Mouse (Mus musculus) embryonic facial prominence, embryonic 11.5 days (tissue): ENCODE data around the gene Cox20. TPM values are rescaled to one million over a fixed set of nuclear protein-coding genes. Genes with fewer than 3 reads are reported as not detected.
A peak's percentile ranks its signal among the peaks of the same experiment; 100 is the strongest.
"Not testable (repeated sequence)": the region's sequence is repeated elsewhere in the genome, so short reads cannot be mapped to it uniquely, and the experiment has no call there.

Source experiments
- ATAC-seq: fragments of 200-750 bp; cut with Nextera tagmentation; replicated peaks from 2 replicates; pipeline ENCODE4 v1.8.0; 2017; ENCODE audit warnings: low read depth; ENCODE audit not compliant: insufficient number of reproducible peaks, low FRiP score, low TSS enrichment
- DNase-seq: peaks from one replicate; pipeline ENCODE4 v3.0.0-alpha.2; 2015; ENCODE audit warnings: low spot score
- H3K27ac ChIP-seq: fragments of 300-500 bp; sonication (generic); replicated peaks from 2 replicates; pipeline ENCODE4 v1.5.1; 2014; ENCODE audit warnings: mild to moderate bottlenecking, low read depth, low read length, control low read depth
- H3K27me3 ChIP-seq: fragments of 300-500 bp; sonication (generic); 2 replicates; pipeline ENCODE4 v1.6.1; 2014; ENCODE audit warnings: mild to moderate bottlenecking, low read length, moderate library complexity, mixed read lengths; ENCODE audit not compliant: control insufficient read depth, insufficient read depth
- H3K36me3 ChIP-seq: fragments of 300-500 bp; sonication (generic); replicated peaks from 2 replicates; pipeline ENCODE4 v1.6.1; 2014; ENCODE audit warnings: low read depth, mild to moderate bottlenecking, low read length, moderate library complexity, mixed read lengths; ENCODE audit not compliant: control insufficient read depth, insufficient read depth
- H3K4me1 ChIP-seq: fragments of 300-500 bp; sonication (generic); 2 replicates; pipeline ENCODE4 v1.6.1; 2014; ENCODE audit warnings: low read length, mixed read lengths; ENCODE audit not compliant: control insufficient read depth, insufficient read depth
- H3K4me2 ChIP-seq: fragments of 300-500 bp; sonication (generic); 2 replicates; pipeline ENCODE4 v1.6.1; 2014; ENCODE audit warnings: low read depth, mild to moderate bottlenecking, control low read depth, low read length, moderate library complexity
- H3K4me3 ChIP-seq: fragments of 300-500 bp; sonication (generic); 2 replicates; pipeline ENCODE4 v1.5.1; 2014; ENCODE audit warnings: low read depth, low read length, control low read depth
- H3K9ac ChIP-seq: fragments of 300-500 bp; sonication (generic); replicated peaks from 2 replicates; pipeline ENCODE4 v1.6.1; 2014; ENCODE audit warnings: mild to moderate bottlenecking, control low read depth, low read length
- H3K9me3 ChIP-seq: fragments of 300-500 bp; sonication (generic); replicated peaks from 2 replicates; pipeline ENCODE4 v1.6.1; 2016; ENCODE audit warnings: mild to moderate bottlenecking, low read length, inconsistent platforms, mixed read lengths; ENCODE audit not compliant: control insufficient read depth
- WGBS: fragments of 180-500 bp; shearing (Covaris S2); extraction: QIAGEN DNeasy Blood & Tissue Kit; methylation state at CpG from one replicate; pipeline ENCODE4 v1.1.7; 2014; 5-methylcytosine and 5-hydroxymethylcytosine counted together
- polyA plus RNA-seq: library from polyadenylated mRNA; unstranded; fragments of >200 nt; fragmentation: Nextera tagmentation; extraction: Ambion mirVana; gene quantifications from 2 replicates; pipeline ENCODE4 v1.2.1, GENCODE M21; 2014

Gene Cox20
- 106 and 120 TPM in 2 replicates for polyA plus RNA-seq

- no peaks in the 10 kb centered on the region for H3K4me1 ChIP-seq
- ATAC-seq (peak; percentile 95), DNase-seq (peak; percentile 97)
- H3K27me3 ChIP-seq, result no peaks in the 10 kb centered on the region
- H3K4me3 ChIP-seq, result peak within 1 kb of the TSS; percentile 49
- peaks cover 4% of the 10 kb centered on the region; the same call in 1 of the 2 replicates for H3K36me3 ChIP-seq
- no peaks in the 10 kb centered on the region for H3K9me3 ChIP-seq
- H3K9ac ChIP-seq, result peak within 1 kb of the TSS; percentile 91
- under 1% methylated on average over 82 of the region's 83 CpGs for WGBS
- H3K4me2 ChIP-seq, result peak within 1 kb of the TSS; percentile 44
- H3K27ac ChIP-seq, result peak within 1 kb of the TSS; percentile 94
Measured at GRCm38 (mm10) chr1:178318389-178319184, at the start of gene Cox20. Cox20 (plus strand) TSS chr1:178319130.

- no peaks in the 10 kb centered on the region for H3K36me3 ChIP-seq
- H3K4me1 ChIP-seq, result no peaks in the 10 kb centered on the region
- H3K27me3 ChIP-seq, result no peaks in the 10 kb centered on the region
- no peak overlapping the region for H3K9ac ChIP-seq
- H3K4me2 ChIP-seq, result no peak overlapping the region
- H3K4me3 ChIP-seq, result no peak overlapping the region
- no peak for DNase-seq
- ATAC-seq, result no peak
- no peak overlapping the region for H3K27ac ChIP-seq
- no peaks in the 10 kb centered on the region for H3K9me3 ChIP-seq
- 75% methylated on average over 6 of the region's 6 CpGs for WGBS
Measured at GRCm38 (mm10) chr1:178270635-178271034, 48.3 kb upstream of the Cox20 start.

GRCm38 (mm10) chr1:178275174-178275730 is 43.7 kb upstream of the Cox20 start:
- 62% methylated on average over 9 of the region's 9 CpGs for WGBS
- no peaks in the 10 kb centered on the region for H3K27me3 ChIP-seq
- no peaks in the 10 kb centered on the region for H3K36me3 ChIP-seq
- no peaks in the 10 kb centered on the region for H3K9me3 ChIP-seq
- H3K4me2 ChIP-seq, result peak overlapping the region; percentile 89; the same call in 1 of the 2 replicates
- DNase-seq, result no peak
- no peak; the same call in 1 of the 2 replicates for ATAC-seq
- H3K4me3 ChIP-seq, result no peak overlapping the region; the same call in 1 of the 2 replicates
- no peak overlapping the region for H3K27ac ChIP-seq
- no peaks in the 10 kb centered on the region for H3K4me1 ChIP-seq
- H3K9ac ChIP-seq, result no peak overlapping the region; the same call in 1 of the 2 replicates

GRCm38 (mm10) chr1:178275738-178276053 is 43.2 kb upstream of the Cox20 start:
- 7% methylated on average over 11 of the region's 11 CpGs for WGBS
- H3K27me3 ChIP-seq, result no peaks in the 10 kb centered on the region
- H3K4me3 ChIP-seq, result peak overlapping the region; percentile 60
- no peak for DNase-seq
- peak; percentile 53; the same call in 1 of the 2 replicates for ATAC-seq
- no peaks in the 10 kb centered on the region for H3K9me3 ChIP-seq
- H3K4me2 ChIP-seq, result peak overlapping the region; percentile 89
- H3K4me1 ChIP-seq, result no peaks in the 10 kb centered on the region
- no peak overlapping the region for H3K27ac ChIP-seq
- H3K36me3 ChIP-seq, result no peaks in the 10 kb centered on the region
- H3K9ac ChIP-seq, result peak overlapping the region; percentile 87

GRCm38 (mm10) chr1:178276054-178276911 is 42.6 kb upstream of the Cox20 start:
- Histone ChIP-seq H3K4me2 (peak overlapping the region; percentile 89), H3K36me3 (no peaks in the 10 kb centered on the region), H3K27ac (no peak overlapping the region), H3K9me3 (no peaks in the 10 kb centered on the region), H3K27me3 (no peaks in the 10 kb centered on the region), H3K4me3 (peak overlapping the region; percentile 60), H3K9ac (peak overlapping the region; percentile 87), H3K4me1 (no peaks in the 10 kb centered on the region)
- peak; percentile 81 for DNase-seq
- peak; percentile 85 for ATAC-seq
- under 1% methylated on average over 86 of the region's 87 CpGs for WGBS

GRCm38 (mm10) chr1:178283314-178283713 is 35.6 kb upstream of the Cox20 start:
- H3K9ac ChIP-seq, H3K27ac ChIP-seq, H3K4me2 ChIP-seq, H3K36me3 ChIP-seq, DNase-seq, H3K4me1 ChIP-seq, H3K4me3 ChIP-seq, H3K27me3 ChIP-seq, ATAC-seq, H3K9me3 ChIP-seq: not testable (repeated sequence)
- 85% methylated on average over 3 of the region's 3 CpGs for WGBS

GRCm38 (mm10) chr1:178283946-178284720 is 34.8 kb upstream of the Cox20 start:
- H3K27me3 ChIP-seq, result no peaks in the 10 kb centered on the region
- ATAC-seq, result no peak
- WGBS, result 72% methylated on average over 2 of the region's 2 CpGs

More at GRCm38 (mm10) chr1:178283946-178284720, 34.8 kb upstream of the Cox20 start:
- no peaks in the 10 kb centered on the region for H3K36me3 ChIP-seq
- H3K9me3 ChIP-seq, result no peaks in the 10 kb centered on the region
- no peak for DNase-seq
- H3K4me1 ChIP-seq, result no peaks in the 10 kb centered on the region
- H3K4me3 ChIP-seq, result no peak overlapping the region
- no peak overlapping the region for H3K4me2 ChIP-seq
- no peak overlapping the region for H3K9ac ChIP-seq
- no peak overlapping the region for H3K27ac ChIP-seq
